Comparison of ENCODE assay signal across 8 mouse cellular contexts in the genomic region with DNA sequence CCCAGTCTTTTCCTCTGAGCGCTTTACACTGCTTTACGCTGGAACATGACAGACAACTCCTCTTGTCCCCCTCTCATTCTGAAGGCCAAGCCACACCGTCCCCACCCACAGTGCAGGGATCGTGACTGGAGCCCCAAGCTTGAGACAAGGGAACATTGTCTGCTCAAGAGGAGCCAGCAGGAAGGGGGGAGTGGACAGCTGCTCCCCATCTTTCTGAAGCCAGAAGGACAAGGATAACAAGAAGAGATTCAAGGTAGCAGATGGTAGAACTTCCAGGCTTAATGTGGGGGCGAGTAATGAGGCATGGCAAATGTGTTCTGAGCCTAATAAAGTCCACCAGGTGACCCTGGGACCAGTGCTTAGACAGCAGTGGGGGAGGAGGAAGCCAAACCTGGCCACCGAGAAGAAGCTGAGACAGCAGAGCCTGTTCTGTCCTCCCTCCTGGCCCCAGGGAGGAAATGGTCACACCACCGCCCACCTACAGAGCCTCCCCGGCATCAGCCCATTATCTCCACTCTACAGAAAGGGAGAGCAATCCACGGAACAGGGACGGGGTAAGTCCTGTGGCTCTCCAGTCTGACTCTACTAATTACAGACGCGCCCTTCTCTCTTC. TPM values are rescaled to one million over a fixed set of nuclear protein-coding genes. Genes with fewer than 3 reads are reported as not detected.
DNase-seq lines count a peak whose midpoint lies in the region; ATAC-seq lines count a peak whose summit lies in the region.

No protein-coding gene starts in this region.

- H3K4me2 ChIP-seq in stomach, embryonic 15.5 days: peak overlapping the region; percentile 86

- peaks cover 84% of the 10 kb centered on the region for H3K4me1 ChIP-seq in stomach, embryonic 15.5 days

- H3K4me3 ChIP-seq in stomach, embryonic 15.5 days (replicated peaks): peak overlapping the region; percentile 75

- H3K27me3 ChIP-seq in stomach, embryonic 15.5 days (replicated peaks): no peaks in the 10 kb centered on the region

- H3K9ac ChIP-seq in stomach, embryonic 15.5 days: peak overlapping the region; percentile 6; the same call in 1 of the 2 replicates

- peak overlapping the region; percentile 48 for H3K27ac ChIP-seq in stomach, embryonic 15.5 days

- ATAC-seq in frontal cortex, adult (ENCODE audit: low TSS enrichment): peak; percentile 32
- no peak for ATAC-seq in stomach, embryonic 15.5 days (ENCODE audit: insufficient read depth, low FRiP score, low read depth)

- 17% methylated on average over 12 of the region's 12 CpGs for WGBS in stomach, embryonic 15.5 days

- peaks cover 6% of the 10 kb centered on the region; the same call in 1 of the 2 replicates for H3K36me3 ChIP-seq in stomach, embryonic 15.5 days

- no peaks in the 10 kb centered on the region for H3K9me3 ChIP-seq in stomach, embryonic 15.5 days

- DNase-seq in frontal cortex, postnatal 10 days (ENCODE audit: low spot score in 2 of 2): no peak
- peak; percentile 58 to 68 for DNase-seq in right cerebral cortex, adult 2 months (ENCODE audit: low spot score in 2 of 2)
- DNase-seq in right cerebral cortex, postnatal 10 days (ENCODE audit: low spot score in 2 of 2): no peak
- peak; percentile 85 for DNase-seq in layer of hippocampus, adult 9-11 months
- no peak for DNase-seq in adrenal gland, adult 2 months
- DNase-seq in thymus, postnatal 0 days (ENCODE audit: low spot score): no peak

RNA-seq across cellular contexts. Expression of a gene that starts 5.5 kb away (rescaled TPM):
- polyA plus RNA-seq in stomach, embryonic 15.5 days (2015; fragmentation: Nextera tagmentation; extraction: Ambion mirVana): 6.2 and 7.9 TPM in 2 replicates
- 10 to 100 TPM; 76.4 to 81.7 TPM for total RNA-seq in adrenal gland, adult 2 months (2021)
- 99.6 and 118 TPM in 2 replicates for polyA plus RNA-seq in adrenal gland, adult 2 months (2012; rRNA removed)
- 1.0 and 1.1 TPM in 2 replicates for polyA plus RNA-seq in thymus, postnatal 0 days (2015; fragmentation: Nextera tagmentation; extraction: Ambion mirVana)

RNA-seq across cellular contexts. Expression of a gene that starts 48.0 kb away (rescaled TPM):
- polyA plus RNA-seq in stomach, embryonic 15.5 days (2015; fragmentation: Nextera tagmentation; extraction: Ambion mirVana): 8.0 and 8.2 TPM in 2 replicates
- 10 to 100 TPM in 1 of 2 experiments, 1 to 10 TPM in 1; 5.3 to 12.6 TPM for total RNA-seq in adrenal gland, adult 2 months (2021)
- 32.3 and 34.3 TPM in 2 replicates for polyA plus RNA-seq in adrenal gland, adult 2 months (2012; rRNA removed)
- 6.0 and 6.4 TPM in 2 replicates for polyA plus RNA-seq in thymus, postnatal 0 days (2015; fragmentation: Nextera tagmentation; extraction: Ambion mirVana)

Comparison
In these comparisons a context has a peak if more than half of its experiments do, and no peak if none do; other contexts are left out.
1. DNase-seq: peak in right cerebral cortex, adult 2 months (2 of 2) and layer of hippocampus, adult 9-11 months (single experiment); none in frontal cortex, postnatal 10 days (0 of 2), right cerebral cortex, postnatal 10 days (0 of 2), adrenal gland, adult 2 months (single experiment) and thymus, postnatal 0 days (single experiment).
2. RNA of a gene that starts 5.5 kb away (polyA plus RNA-seq): 99.6 to 118 TPM in adrenal gland, adult 2 months; 6.2 to 7.9 TPM in stomach, embryonic 15.5 days and 1.0 to 1.1 TPM in thymus, postnatal 0 days; every median in the first group is over 10 times any median in the second.